Mouse (Mus musculus) kidney, embryonic 16.5 days (tissue): ENCODE measurements around the gene Gm10800. TPM values are rescaled to one million over a fixed set of nuclear protein-coding genes. Genes with fewer than 3 reads are reported as not detected.
"Not testable (repeated sequence)": the region's sequence is repeated elsewhere in the genome, so short reads cannot be mapped to it uniquely, and the experiment has no call there.

ENCODE experiments used
- ATAC-seq: fragments of 200-750 bp; cut with Nextera tagmentation; 2 replicates; pipeline ENCODE4 v1.8.0; 2017; ENCODE audit warnings: moderate TSS enrichment; ENCODE audit not compliant: low FRiP score, low TSS enrichment
- H3K27ac ChIP-seq: fragments of 300-500 bp; sonication (generic); 2 replicates; pipeline ENCODE4 v1.5.1; 2014; ENCODE audit warnings: low read length
- H3K27me3 ChIP-seq: fragments of 300-500 bp; sonication (generic); 2 replicates; pipeline ENCODE4 v1.6.1; 2014; ENCODE audit warnings: low read length, control low read depth, mixed read lengths; ENCODE audit not compliant: insufficient read depth
- H3K36me3 ChIP-seq: fragments of 300-500 bp; sonication (generic); 2 replicates; pipeline ENCODE4 v1.6.1; 2014; ENCODE audit warnings: low read length, control low read depth, mixed read lengths; ENCODE audit not compliant: insufficient read depth
- H3K4me1 ChIP-seq: fragments of 300-500 bp; sonication (generic); 2 replicates; pipeline ENCODE4 v1.6.1; 2014; ENCODE audit warnings: low read length, control low read depth, mixed read lengths; ENCODE audit not compliant: insufficient read depth
- H3K4me2 ChIP-seq: fragments of 300-500 bp; sonication (generic); replicated peaks from 2 replicates; pipeline ENCODE4 v1.6.1; 2014; ENCODE audit warnings: low read depth, low read length
- H3K4me3 ChIP-seq: fragments of 300-500 bp; sonication (generic); 2 replicates; pipeline ENCODE4 v1.5.1; 2014; ENCODE audit warnings: mild to moderate bottlenecking, low read length
- H3K9ac ChIP-seq: fragments of 300-500 bp; sonication (generic); replicated peaks from 2 replicates; pipeline ENCODE4 v1.6.1; 2014; ENCODE audit warnings: low read length
- H3K9me3 ChIP-seq: fragments of 300-500 bp; sonication (generic); 2 replicates; pipeline ENCODE4 v1.6.1; 2016; ENCODE audit warnings: low read length, control low read depth
- WGBS: fragments of 180-500 bp; shearing (Covaris S2); extraction: QIAGEN DNeasy Blood & Tissue Kit; methylation state at CpG from one replicate; pipeline ENCODE4 v1.1.7; 2014; 5-methylcytosine and 5-hydroxymethylcytosine counted together
- polyA plus RNA-seq: library from polyadenylated mRNA; unstranded; fragments of >200 nt; fragmentation: Nextera tagmentation; extraction: Ambion mirVana; gene quantifications from 2 replicates; pipeline ENCODE4 v1.2.1, GENCODE M21; 2015

The Gm10800 gene
- polyA plus RNA-seq: 0.59 and 0.60 TPM in 2 replicates

- H3K36me3 ChIP-seq, ATAC-seq, H3K9ac ChIP-seq, H3K9me3 ChIP-seq, H3K27ac ChIP-seq, H3K4me1 ChIP-seq, H3K4me2 ChIP-seq, H3K4me3 ChIP-seq, H3K27me3 ChIP-seq: not testable (repeated sequence)
- 84% methylated on average over 4 of the region's 4 CpGs for WGBS
Measured at GRCm38 (mm10) chr2:98667201-98667600, at the start of gene Gm10800. TSS of gene Gm10800 (minus strand) at chr2:98667301.

DNA sequence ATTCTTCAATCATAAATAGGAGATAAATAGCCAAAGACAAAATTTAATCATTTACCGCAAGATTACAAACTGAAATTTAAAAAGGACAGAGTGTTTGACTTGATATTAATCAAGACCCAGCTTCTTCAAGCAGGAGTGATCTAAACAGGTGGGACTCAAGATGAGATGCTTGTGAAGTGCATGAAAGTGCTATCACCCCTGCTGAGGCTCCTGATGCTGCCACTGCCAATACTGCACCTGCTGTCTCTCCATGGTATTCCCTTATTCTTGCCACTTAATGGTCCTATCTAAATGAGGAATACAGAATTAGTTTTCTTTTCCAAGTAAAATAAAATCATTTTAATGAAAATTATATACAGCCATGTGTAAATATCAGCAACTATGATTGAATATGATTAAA lies 30.4 kb upstream of the Gm10800 start:
- H3K27me3 ChIP-seq: no peaks in the 10 kb centered on the region
- H3K36me3 ChIP-seq: no peaks in the 10 kb centered on the region
- no peak overlapping the region for H3K4me3 ChIP-seq
- ATAC-seq: no peak
- no peak overlapping the region for H3K27ac ChIP-seq
- no peaks in the 10 kb centered on the region for H3K4me1 ChIP-seq
- H3K9ac ChIP-seq: no peak overlapping the region
- no peak overlapping the region for H3K4me2 ChIP-seq
- H3K9me3 ChIP-seq: no peaks in the 10 kb centered on the region
- WGBS: 93% methylated on average over 1 of the region's 1 CpGs

DNA sequence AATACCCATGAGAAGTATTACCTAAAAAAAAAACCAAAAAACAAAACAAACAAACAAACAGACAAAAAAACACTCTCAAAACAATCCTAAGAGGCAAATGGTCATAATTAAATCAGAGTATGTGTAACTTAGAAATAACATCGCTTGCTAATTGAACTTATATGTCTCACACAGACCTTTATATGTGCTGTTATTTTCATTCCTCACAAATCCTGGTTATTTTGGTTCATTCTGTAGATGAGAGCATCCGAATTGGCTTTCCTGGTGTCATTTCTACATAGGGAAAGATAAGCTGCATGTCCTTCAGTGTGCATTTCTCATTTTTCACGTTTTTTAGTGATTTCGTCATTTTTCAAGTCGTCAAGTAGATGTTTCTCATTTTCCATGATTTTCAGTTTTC lies 5.2 kb downstream of the Gm10800 start, which contains the start of gene Gm10801:
Gene Gm10801, plus strand, starts transcription at position 301 of the 400 bp plus-strand sequence.
- not testable (repeated sequence) for H3K27me3 ChIP-seq, H3K4me2 ChIP-seq, H3K27ac ChIP-seq, H3K36me3 ChIP-seq, ATAC-seq, H3K9ac ChIP-seq, H3K9me3 ChIP-seq, H3K4me3 ChIP-seq, H3K4me1 ChIP-seq
- 73% methylated on average over 4 of the region's 5 CpGs for WGBS

Other genes with a start within 250 kb of the Gm10800 start
- gene Gm10801, start 5.1 kb downstream of the Gm10800 start, polyA plus RNA-seq: not detected in 2 replicates